Mouse (Mus musculus): ENCODE data around the gene Trpc3.

DNA sequence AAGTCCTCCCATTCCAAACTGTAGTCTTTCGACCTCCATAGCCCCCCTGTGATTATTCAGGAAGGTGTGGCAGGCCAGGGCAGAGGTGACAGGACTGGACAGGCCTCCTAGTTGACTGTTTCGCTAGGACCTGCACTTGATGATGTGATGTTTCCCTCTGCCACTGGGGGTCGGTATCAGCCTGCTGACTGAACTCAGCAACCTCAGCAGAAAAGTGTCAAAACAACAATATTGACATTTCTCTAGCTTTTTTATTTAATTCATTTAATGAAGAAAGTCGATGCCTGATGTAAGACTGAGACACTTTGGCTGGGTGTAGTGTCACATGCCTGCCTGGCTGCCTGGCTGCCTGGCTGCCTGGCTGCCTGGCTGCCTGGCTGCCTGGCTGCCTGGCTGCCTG lies 54.5 kb downstream of the Trpc3 start:
- TF ChIP-seq CHD2 (IDR thresholded peaks at IDR 0.05; ENCODE audit: low read depth, low read length) (no peak), ZC3H11A (IDR thresholded peaks at IDR 0.05; ENCODE audit: borderline replicate concordance, low read depth, low read length) (no peak), HCFC1 (IDR thresholded peaks at IDR 0.05; ENCODE audit: borderline replicate concordance, insufficient read depth, low read length) (no peak), MAFK (IDR thresholded peaks at IDR 0.05; ENCODE audit: insufficient read depth, low read depth, low read length) (peak; percentile 85)

Data from ES-E14 (cell line).